Mouse (Mus musculus): Measurements from ENCODE around the gene Gm27027. TPM values are rescaled to one million over a fixed set of nuclear protein-coding genes. Genes with fewer than 3 reads are reported as not detected.

Gene Gm27027
- total and polyA plus RNA-seq, 2 experiments = not detected

DNA sequence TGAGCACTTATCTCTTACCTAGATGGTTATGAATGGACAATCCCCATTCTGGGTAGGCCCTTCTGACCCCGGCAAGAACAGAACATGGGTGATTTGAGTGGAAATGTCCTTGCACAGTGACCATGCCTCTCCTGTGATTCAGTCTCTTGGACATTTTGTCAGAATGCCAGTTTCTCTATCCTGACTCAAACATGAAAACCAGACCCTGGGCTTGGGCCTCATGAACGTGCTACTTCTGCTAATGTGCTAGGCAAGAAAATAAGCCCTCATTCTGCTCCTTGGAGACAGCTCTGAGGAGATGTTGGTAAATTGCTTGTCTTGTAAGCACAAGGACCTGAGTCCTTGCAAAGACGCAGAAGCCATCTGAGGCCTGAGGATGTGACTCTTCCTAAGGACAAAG, 77.1 kb downstream of the Gm27027 start:
- TF ChIP-seq POLR2A (IDR thresholded peaks at IDR 0.05; ENCODE audit: extremely low read depth, insufficient read depth, low read length) (no peak), CTCF (IDR thresholded peaks at IDR 0.05; ENCODE audit: low read depth, low read length) (no peak)
- Histone ChIP-seq H3K4me3 (ENCODE audit: insufficient read depth, low read depth, low read length) (no peak overlapping the region), H3K9ac (ENCODE audit: low read depth, low read length) (no peak overlapping the region), H3K27me3 (ENCODE audit: control insufficient read depth, insufficient read depth, low read length) (no peaks in the 10 kb centered on the region), H3K79me2 (ENCODE audit: control insufficient read depth, insufficient read depth, low read length) (no peaks in the 10 kb centered on the region), H3K36me3 (ENCODE audit: control insufficient read depth, insufficient read depth, low read length) (no peaks in the 10 kb centered on the region), H3K4me1 (ENCODE audit: control insufficient read depth, insufficient read depth, low read length) (no peaks in the 10 kb centered on the region), H3K27ac (replicated peaks; ENCODE audit: insufficient read depth, low read depth, low read length) (no peak overlapping the region)
- DNase-seq (ENCODE audit: extremely low read depth, low read depth, low spot score) = no peak
- WGBS = 85% methylated on average over 3 of the region's 3 CpGs

DNA sequence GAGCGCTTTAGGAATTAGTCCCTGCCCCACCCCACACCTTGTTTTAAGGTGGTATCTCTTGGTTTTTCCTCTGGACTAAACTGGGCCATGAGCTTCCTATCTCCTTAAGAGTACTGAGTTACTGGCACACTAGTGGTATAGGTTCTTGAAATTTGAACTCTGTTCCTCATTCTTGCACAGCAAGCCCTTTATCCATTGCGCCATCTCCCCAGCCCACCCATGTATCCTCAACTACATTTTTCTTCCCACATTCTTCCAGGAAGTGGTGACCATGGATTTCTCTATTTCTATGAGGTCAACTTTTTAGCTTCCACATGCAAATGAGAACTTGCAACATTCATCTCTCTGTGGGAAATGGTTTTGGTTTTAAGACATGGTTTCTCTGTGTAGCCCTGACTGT, 82.6 kb downstream of the Gm27027 start:
- H3K27me3 ChIP-seq (ENCODE audit: control insufficient read depth, insufficient read depth, low read length) = peaks cover 3% of the 10 kb centered on the region; the same call in 1 of the 2 replicates

DNA sequence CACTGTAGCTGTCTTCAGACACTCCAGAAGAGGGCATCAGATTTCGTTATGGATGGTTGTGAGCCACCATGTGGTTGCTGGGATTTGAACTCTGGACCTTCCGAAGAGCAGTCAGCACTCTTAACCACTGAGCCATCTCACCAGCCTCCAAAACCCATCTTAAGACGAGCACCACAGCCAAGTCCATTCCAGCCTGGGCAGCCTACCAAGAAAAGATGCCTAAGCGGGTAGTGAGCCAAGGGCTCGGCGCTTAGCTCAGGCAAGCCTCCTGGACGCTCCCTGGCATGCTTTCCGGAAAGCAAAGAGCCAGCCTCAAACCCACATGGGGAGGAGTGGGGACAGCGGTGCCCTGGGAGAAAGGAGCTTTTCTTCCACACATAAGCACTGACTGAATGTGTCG, 84.2 kb downstream of the Gm27027 start:
- 82% methylated on average over 10 of the region's 10 CpGs for WGBS
- DNase-seq (ENCODE audit: extremely low read depth, low read depth, low spot score) = no peak
- TF ChIP-seq CTCF (IDR thresholded peaks at IDR 0.05; ENCODE audit: low read depth, low read length) = no peak
- TF ChIP-seq POLR2A (IDR thresholded peaks at IDR 0.05; ENCODE audit: extremely low read depth, insufficient read depth, low read length) = no peak
- H3K36me3 ChIP-seq (ENCODE audit: control insufficient read depth, insufficient read depth, low read length) = no peaks in the 10 kb centered on the region
- no peaks in the 10 kb centered on the region for H3K79me2 ChIP-seq (ENCODE audit: control insufficient read depth, insufficient read depth, low read length)
- H3K27me3 ChIP-seq (ENCODE audit: control insufficient read depth, insufficient read depth, low read length) = peaks cover 3% of the 10 kb centered on the region; the same call in 1 of the 2 replicates
- H3K4me1 ChIP-seq (ENCODE audit: control insufficient read depth, insufficient read depth, low read length) = no peaks in the 10 kb centered on the region
- no peak overlapping the region for H3K9ac ChIP-seq (ENCODE audit: low read depth, low read length)
- no peak overlapping the region for H3K4me3 ChIP-seq (ENCODE audit: insufficient read depth, low read depth, low read length)
- no peak overlapping the region for H3K27ac ChIP-seq (replicated peaks; ENCODE audit: insufficient read depth, low read depth, low read length)

More for the DNA sequence above, 82.6 kb downstream of the Gm27027 start:
- H3K4me3 ChIP-seq (ENCODE audit: insufficient read depth, low read depth, low read length) = no peak overlapping the region
- no peaks in the 10 kb centered on the region for H3K79me2 ChIP-seq (ENCODE audit: control insufficient read depth, insufficient read depth, low read length)
- H3K36me3 ChIP-seq (ENCODE audit: control insufficient read depth, insufficient read depth, low read length) = no peaks in the 10 kb centered on the region
- TF ChIP-seq CTCF (IDR thresholded peaks at IDR 0.05; ENCODE audit: low read depth, low read length) (no peak), POLR2A (IDR thresholded peaks at IDR 0.05; ENCODE audit: extremely low read depth, insufficient read depth, low read length) (no peak)
- no peak overlapping the region for H3K27ac ChIP-seq (replicated peaks; ENCODE audit: insufficient read depth, low read depth, low read length)
- WGBS = 92% methylated on average over 2 of the region's 2 CpGs
- H3K9ac ChIP-seq (ENCODE audit: low read depth, low read length) = no peak overlapping the region
- no peak for DNase-seq (ENCODE audit: extremely low read depth, low read depth, low spot score)
- H3K4me1 ChIP-seq (ENCODE audit: control insufficient read depth, insufficient read depth, low read length) = no peaks in the 10 kb centered on the region

GRCm38 (mm10) chr2:93909716-93910115, 86.4 kb downstream of the Gm27027 start:
- Histone ChIP-seq H3K4me3 (ENCODE audit: insufficient read depth, low read depth, low read length) (no peak overlapping the region), H3K27ac (replicated peaks; ENCODE audit: insufficient read depth, low read depth, low read length) (no peak overlapping the region), H3K27me3 (ENCODE audit: control insufficient read depth, insufficient read depth, low read length) (peaks cover 3% of the 10 kb centered on the region; the same call in 1 of the 2 replicates), H3K36me3 (ENCODE audit: control insufficient read depth, insufficient read depth, low read length) (no peaks in the 10 kb centered on the region), H3K9ac (ENCODE audit: low read depth, low read length) (no peak overlapping the region), H3K4me1 (ENCODE audit: control insufficient read depth, insufficient read depth, low read length) (no peaks in the 10 kb centered on the region), H3K79me2 (ENCODE audit: control insufficient read depth, insufficient read depth, low read length) (no peaks in the 10 kb centered on the region)
- no peak for TF ChIP-seq CTCF (IDR thresholded peaks at IDR 0.05; ENCODE audit: low read depth, low read length)
- TF ChIP-seq POLR2A (IDR thresholded peaks at IDR 0.05; ENCODE audit: extremely low read depth, insufficient read depth, low read length) = no peak
- 74% methylated on average over 5 of the region's 5 CpGs for WGBS
- DNase-seq (ENCODE audit: extremely low read depth, low read depth, low spot score) = no peak

DNA sequence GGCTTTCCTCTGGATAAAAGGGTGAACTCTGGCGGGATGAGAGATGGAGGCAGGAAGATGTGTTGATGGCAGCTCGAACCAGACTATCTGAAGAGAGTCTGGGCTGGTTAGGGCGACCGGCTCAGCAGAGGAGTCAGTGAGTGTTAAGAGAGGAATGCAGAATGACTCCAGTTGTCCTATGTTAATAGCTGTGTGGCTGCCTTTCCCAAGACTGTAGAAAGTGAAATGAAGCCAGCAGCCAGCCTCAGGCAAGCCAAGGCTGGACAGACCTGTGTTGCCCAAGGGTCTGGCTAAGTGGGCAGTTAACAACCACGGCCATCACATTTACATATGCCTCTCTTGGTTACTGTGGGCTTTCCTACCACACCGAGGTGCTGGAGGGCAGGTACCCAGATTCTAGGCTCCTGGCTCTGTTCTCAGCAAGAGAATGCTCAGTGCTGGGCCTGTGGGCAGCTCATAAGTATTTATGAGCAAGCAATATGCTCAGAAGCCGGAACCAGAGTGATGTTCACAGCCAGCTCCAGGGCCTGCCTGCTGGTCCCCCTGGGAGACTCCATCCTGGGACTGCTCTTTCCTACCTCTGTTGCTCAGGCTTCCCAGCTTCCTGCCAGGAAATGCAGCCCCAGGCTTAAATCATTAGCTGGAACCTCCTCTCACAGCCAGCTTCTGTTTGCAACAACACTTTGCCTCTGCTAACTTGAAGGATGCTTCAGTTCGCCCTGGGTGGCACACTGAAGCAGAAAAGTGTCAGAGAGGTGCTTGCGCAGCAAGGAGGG, 88.4 kb downstream of the Gm27027 start:
- Histone ChIP-seq H3K27ac (replicated peaks; ENCODE audit: insufficient read depth, low read depth, low read length) (no peak overlapping the region), H3K9ac (ENCODE audit: low read depth, low read length) (no peak overlapping the region), H3K36me3 (ENCODE audit: control insufficient read depth, insufficient read depth, low read length) (no peaks in the 10 kb centered on the region), H3K79me2 (ENCODE audit: control insufficient read depth, insufficient read depth, low read length) (no peaks in the 10 kb centered on the region), H3K27me3 (ENCODE audit: control insufficient read depth, insufficient read depth, low read length) (peaks cover 3% of the 10 kb centered on the region; the same call in 1 of the 2 replicates), H3K4me1 (ENCODE audit: control insufficient read depth, insufficient read depth, low read length) (no peaks in the 10 kb centered on the region), H3K4me3 (ENCODE audit: insufficient read depth, low read depth, low read length) (no peak overlapping the region)
- WGBS = 73% methylated on average over 9 of the region's 9 CpGs
- TF ChIP-seq CTCF (IDR thresholded peaks at IDR 0.05; ENCODE audit: low read depth, low read length) (no peak), POLR2A (IDR thresholded peaks at IDR 0.05; ENCODE audit: extremely low read depth, insufficient read depth, low read length) (no peak)
- DNase-seq (ENCODE audit: extremely low read depth, low read depth, low spot score) = no peak

Other genes starting within 250 kb of the Gm27027 start
- gene Ext2, start 173.8 kb downstream of the Gm27027 start, total RNA-seq (2014; rRNA removed) = 14.1 and 21.5 TPM in 2 replicates
- gene Ext2, start 173.8 kb downstream of the Gm27027 start, polyA plus RNA-seq (2012; rRNA removed) = 19.1 and 21.6 TPM in 2 replicates
- gene Accs, start 146.4 kb downstream of the Gm27027 start, total RNA-seq (2014; rRNA removed) = 3.4 and 4.1 TPM in 2 replicates
- gene Accs, start 146.4 kb downstream of the Gm27027 start, polyA plus RNA-seq (2012; rRNA removed) = 4.0 and 7.2 TPM in 2 replicates
- not detected in 2 replicates for gene Accsl, start 127.2 kb downstream of the Gm27027 start, total RNA-seq (2014; rRNA removed)
- not detected in 2 replicates for gene Accsl, start 127.2 kb downstream of the Gm27027 start, polyA plus RNA-seq (2012; rRNA removed)
- gene Gm13889, start 39.2 kb downstream of the Gm27027 start, total RNA-seq (2014; rRNA removed) = 0.46 and 0.94 TPM in 2 replicates
- gene Gm13889, start 39.2 kb downstream of the Gm27027 start, polyA plus RNA-seq (2012; rRNA removed) = 3.5 and 4.3 TPM in 2 replicates
- gene Alkbh3, start 14.5 kb upstream of the Gm27027 start, total RNA-seq (2014; rRNA removed) = 24.9 and 27.9 TPM in 2 replicates
- gene Alkbh3, start 14.5 kb upstream of the Gm27027 start, polyA plus RNA-seq (2012; rRNA removed) = 33.0 and 33.6 TPM in 2 replicates
- gene Hsd17b12, start 161.6 kb upstream of the Gm27027 start, total RNA-seq (2014; rRNA removed) = 120 and 144 TPM in 2 replicates
- gene Hsd17b12, start 161.6 kb upstream of the Gm27027 start, polyA plus RNA-seq (2012; rRNA removed) = 49.7 and 68.5 TPM in 2 replicates